Mouse (Mus musculus) embryonic facial prominence, embryonic 15.5 days (tissue): ENCODE measurements around the gene Hoxb7. TPM values are rescaled to one million over a fixed set of nuclear protein-coding genes. Genes with fewer than 3 reads are reported as not detected.

Experiments used
- ATAC-seq: fragments of 200-750 bp; cut with Nextera tagmentation; 2 replicates; pipeline ENCODE4 v1.8.0; 2017; ENCODE audit warnings: low read depth, moderate TSS enrichment; ENCODE audit not compliant: insufficient number of reproducible peaks, low FRiP score, low TSS enrichment
- H3K27ac ChIP-seq: fragments of 300-500 bp; sonication (generic); replicated peaks from 2 replicates; pipeline ENCODE4 v1.5.1; 2015; ENCODE audit warnings: mild to moderate bottlenecking, inconsistent platforms
- H3K27me3 ChIP-seq: fragments of 300-500 bp; sonication (generic); 2 replicates; pipeline ENCODE4 v1.6.1; 2015; ENCODE audit warnings: inconsistent platforms
- H3K36me3 ChIP-seq: fragments of 300-500 bp; sonication (generic); 2 replicates; pipeline ENCODE4 v1.6.1; 2015; ENCODE audit warnings: mild to moderate bottlenecking, inconsistent platforms
- H3K4me1 ChIP-seq: fragments of 300-500 bp; sonication (generic); 2 replicates; pipeline ENCODE4 v1.6.1; 2015; ENCODE audit warnings: inconsistent platforms
- H3K4me2 ChIP-seq: fragments of 300-500 bp; sonication (generic); replicated peaks from 2 replicates; pipeline ENCODE4 v1.6.1; 2015; ENCODE audit warnings: mild to moderate bottlenecking, inconsistent platforms
- H3K4me3 ChIP-seq: fragments of 300-500 bp; sonication (generic); replicated peaks from 2 replicates; pipeline ENCODE4 v1.5.1; 2015; ENCODE audit warnings: mild to moderate bottlenecking, inconsistent platforms
- H3K9ac ChIP-seq: fragments of 300-500 bp; sonication (generic); 2 replicates; pipeline ENCODE4 v1.6.1; 2015; ENCODE audit warnings: inconsistent platforms
- H3K9me3 ChIP-seq: fragments of 300-500 bp; sonication (generic); replicated peaks from 2 replicates; pipeline ENCODE4 v1.6.1; 2016; ENCODE audit warnings: inconsistent platforms
- WGBS: fragments of 180-500 bp; shearing (Covaris S2); methylation state at CpG from one replicate; pipeline ENCODE4 v1.1.7; 2015; 5-methylcytosine and 5-hydroxymethylcytosine counted together
- polyA plus RNA-seq: library from polyadenylated mRNA; unstranded; fragments of >200 nt; fragmentation: Nextera tagmentation; extraction: Ambion mirVana; gene quantifications from 2 replicates; pipeline ENCODE4 v1.2.1, GENCODE M21; 2015

The Hoxb7 gene
- polyA plus RNA-seq, 1 experiment from 2014 or later: not detected

- no peak for ATAC-seq
- no peak overlapping the region for H3K27ac ChIP-seq
- WGBS: 2% methylated on average over 21 of the region's 21 CpGs
- H3K9me3 ChIP-seq: no peaks in the 10 kb centered on the region
- no peaks in the 10 kb centered on the region for H3K36me3 ChIP-seq
- H3K4me3 ChIP-seq: no peak overlapping the region
- peaks cover 99% of the 10 kb centered on the region for H3K27me3 ChIP-seq
- H3K4me1 ChIP-seq: peaks cover 9% of the 10 kb centered on the region
- H3K4me2 ChIP-seq: no peak overlapping the region
- H3K9ac ChIP-seq: no peak overlapping the region
Observed at GRCm38 (mm10) chr11:96289293-96289692, 2.9 kb downstream of the Hoxb7 start.

- H3K27ac ChIP-seq: no peak overlapping the region
- no peaks in the 10 kb centered on the region for H3K36me3 ChIP-seq
- peaks cover 4% of the 10 kb centered on the region; the same call in 1 of the 2 replicates for H3K4me1 ChIP-seq
- no peaks in the 10 kb centered on the region for H3K9me3 ChIP-seq
- no peak overlapping the region for H3K4me2 ChIP-seq
- no peak overlapping the region for H3K4me3 ChIP-seq
- peaks cover 99% of the 10 kb centered on the region for H3K27me3 ChIP-seq
- no peak for ATAC-seq
- H3K9ac ChIP-seq: no peak overlapping the region
- whole genome bisulfite sequencing: 8% methylated on average over 6 of the region's 6 CpGs
Observed at GRCm38 (mm10) chr11:96289837-96290236, 3.4 kb downstream of the Hoxb7 start.

DNA sequence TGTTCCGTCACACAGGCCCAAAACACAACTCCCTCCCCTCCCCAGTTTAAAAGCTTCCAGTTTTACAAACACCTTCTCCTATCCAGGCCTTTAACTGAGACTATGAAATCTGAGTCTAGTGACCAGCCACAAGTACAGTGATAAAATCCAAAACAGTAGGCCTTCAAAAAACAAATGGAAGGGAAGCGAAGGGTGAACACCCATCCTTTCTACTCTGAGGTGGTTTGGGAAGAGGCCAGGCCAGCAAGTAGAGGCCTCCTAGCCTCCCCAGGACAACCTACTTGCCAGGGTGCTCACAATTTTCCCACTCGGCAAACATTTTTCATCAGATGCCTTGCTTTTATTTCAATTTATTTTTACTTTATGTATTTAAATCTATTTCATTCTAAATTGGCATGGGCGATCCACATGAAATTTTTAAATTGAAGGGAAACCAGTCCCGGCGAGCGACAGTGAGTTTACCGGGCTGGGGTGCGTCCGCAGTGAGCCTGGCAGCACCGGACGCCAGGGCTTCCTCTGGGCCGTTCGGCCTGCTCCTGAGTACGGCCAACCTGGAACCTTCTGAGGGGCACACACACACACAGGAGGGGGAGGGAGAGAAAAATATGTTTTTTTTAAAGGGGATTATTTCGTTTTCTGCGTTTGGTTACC is 4.4 kb downstream of the Hoxb7 start:
- 5% methylated on average over 17 of the region's 17 CpGs for WGBS
- Histone ChIP-seq H3K27me3 (peaks cover 100% of the 10 kb centered on the region), H3K36me3 (no peaks in the 10 kb centered on the region), H3K4me3 (no peak overlapping the region), H3K4me2 (no peak overlapping the region), H3K9ac (no peak overlapping the region), H3K27ac (no peak overlapping the region), H3K9me3 (no peaks in the 10 kb centered on the region), H3K4me1 (peaks cover 2% of the 10 kb centered on the region; the same call in 1 of the 2 replicates)
- ATAC-seq: no peak

GRCm38 (mm10) chr11:96291681-96292564 is 5.5 kb downstream of the Hoxb7 start, which contains the start of gene Hoxb6:
Hoxb6 (plus strand) TSS chr11:96292476.
- no peaks in the 10 kb centered on the region for H3K36me3 ChIP-seq
- 1% methylated on average over 22 of the region's 22 CpGs for whole genome bisulfite sequencing
- no peak within 1 kb of the TSS for H3K9ac ChIP-seq
- H3K9me3 ChIP-seq: no peaks in the 10 kb centered on the region
- H3K4me3 ChIP-seq: no peak within 1 kb of the TSS
- peaks cover 100% of the 10 kb centered on the region for H3K27me3 ChIP-seq
- peaks cover 2% of the 10 kb centered on the region; the same call in 1 of the 2 replicates for H3K4me1 ChIP-seq
- ATAC-seq: no peak
- H3K4me2 ChIP-seq: no peak within 1 kb of the TSS
- no peak within 1 kb of the TSS for H3K27ac ChIP-seq

- under 1% methylated on average over 12 of the region's 12 CpGs for WGBS
- no peaks in the 10 kb centered on the region for H3K36me3 ChIP-seq
- H3K4me3 ChIP-seq: no peak overlapping the region
- no peaks in the 10 kb centered on the region for H3K9me3 ChIP-seq
- H3K9ac ChIP-seq: no peak overlapping the region
- no peak overlapping the region for H3K27ac ChIP-seq
- H3K4me1 ChIP-seq: peaks cover 2% of the 10 kb centered on the region; the same call in 1 of the 2 replicates
- H3K4me2 ChIP-seq: no peak overlapping the region
- no peak for ATAC-seq
- H3K27me3 ChIP-seq: peaks cover 100% of the 10 kb centered on the region
Observed at GRCm38 (mm10) chr11:96292565-96293301, 6.3 kb downstream of the Hoxb7 start.

GRCm38 (mm10) chr11:96293302-96293921 is 7.0 kb downstream of the Hoxb7 start:
- Histone ChIP-seq H3K36me3 (no peaks in the 10 kb centered on the region), H3K4me3 (no peak overlapping the region), H3K9ac (no peak overlapping the region), H3K4me1 (peaks cover 2% of the 10 kb centered on the region; the same call in 1 of the 2 replicates), H3K27ac (no peak overlapping the region), H3K27me3 (peaks cover 100% of the 10 kb centered on the region), H3K9me3 (no peaks in the 10 kb centered on the region), H3K4me2 (no peak overlapping the region)
- no peak for ATAC-seq
- 1% methylated on average over 22 of the region's 22 CpGs for WGBS

DNA sequence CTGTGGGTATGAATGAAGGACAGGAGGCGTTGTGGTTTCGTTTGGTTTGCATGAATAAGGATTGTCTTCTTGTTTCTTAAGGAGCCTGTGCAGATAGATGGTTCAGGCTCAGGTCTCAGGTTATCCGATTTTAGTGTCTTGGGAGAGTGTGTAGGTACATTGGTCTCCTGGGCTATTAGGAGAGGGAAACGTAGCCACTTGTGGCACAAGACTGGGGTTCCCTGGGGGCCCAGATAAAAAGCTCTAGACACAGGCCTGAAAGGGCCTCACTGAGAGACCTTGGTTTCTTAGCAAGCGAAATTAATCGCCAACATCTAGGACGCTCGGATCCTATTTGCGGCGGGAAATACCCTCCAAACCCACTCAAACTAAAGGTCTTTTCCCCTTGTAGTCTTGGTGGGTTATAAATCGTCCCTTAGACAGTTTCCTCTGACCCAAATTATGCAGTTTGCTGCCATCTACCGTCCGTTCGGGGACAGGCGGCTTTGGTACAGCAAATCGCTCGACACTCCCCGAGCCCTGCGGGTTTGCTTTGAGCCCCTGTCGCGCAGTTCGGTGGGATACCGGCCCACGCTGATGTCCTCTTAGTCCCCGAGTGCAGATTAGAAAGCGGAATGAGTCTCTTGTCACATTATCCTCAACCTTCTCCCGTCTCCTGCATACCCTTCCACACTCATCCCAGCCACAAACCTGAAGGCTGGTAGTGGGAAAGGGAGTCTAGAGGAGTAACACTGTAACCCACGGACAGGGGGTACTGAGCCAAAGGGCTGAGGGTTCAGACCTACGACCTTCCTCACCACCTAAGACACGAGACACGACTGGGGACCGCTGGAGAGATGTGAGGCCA is 8.0 kb downstream of the Hoxb7 start:
- Histone ChIP-seq H3K27ac (no peak overlapping the region), H3K9ac (no peak overlapping the region), H3K27me3 (peaks cover 100% of the 10 kb centered on the region), H3K4me3 (no peak overlapping the region), H3K4me1 (peaks cover 8% of the 10 kb centered on the region; the same call in 1 of the 2 replicates), H3K36me3 (no peaks in the 10 kb centered on the region), H3K4me2 (no peak overlapping the region), H3K9me3 (no peaks in the 10 kb centered on the region)
- no peak for ATAC-seq
- WGBS: under 1% methylated on average over 32 of the region's 32 CpGs

GRCm38 (mm10) chr11:96295092-96295835 is 8.8 kb downstream of the Hoxb7 start:
- Histone ChIP-seq H3K36me3 (no peaks in the 10 kb centered on the region), H3K4me2 (no peak overlapping the region), H3K4me3 (no peak overlapping the region), H3K27me3 (peaks cover 100% of the 10 kb centered on the region), H3K9me3 (no peaks in the 10 kb centered on the region), H3K27ac (no peak overlapping the region), H3K9ac (no peak overlapping the region), H3K4me1 (peaks cover 9% of the 10 kb centered on the region; the same call in 1 of the 2 replicates)
- ATAC-seq: no peak
- under 1% methylated on average over 30 of the region's 30 CpGs for WGBS

DNA sequence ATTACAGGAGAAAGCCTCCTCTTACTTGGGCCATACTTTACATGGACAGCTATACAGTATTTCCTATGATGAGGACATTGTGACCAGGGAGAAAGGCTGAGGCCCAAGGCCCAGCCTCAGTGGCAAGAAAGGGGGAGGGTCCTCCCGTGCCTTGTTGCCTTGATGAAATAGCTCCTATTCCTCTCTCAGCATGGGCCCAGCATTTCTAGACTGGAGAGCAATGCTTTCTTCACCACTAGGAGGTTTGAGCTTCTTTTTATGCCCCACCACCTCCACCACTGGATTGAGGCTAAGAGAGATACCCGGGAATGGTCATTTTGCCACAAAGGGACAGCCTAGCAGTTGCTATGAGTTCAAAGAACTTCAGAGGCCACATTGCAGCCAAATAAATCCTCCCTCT is 10.6 kb downstream of the Hoxb7 start:
- Histone ChIP-seq H3K9ac (no peak overlapping the region), H3K4me2 (no peak overlapping the region), H3K27me3 (peaks cover 100% of the 10 kb centered on the region), H3K4me1 (peaks cover 14% of the 10 kb centered on the region; the same call in 1 of the 2 replicates), H3K27ac (no peak overlapping the region), H3K9me3 (no peaks in the 10 kb centered on the region), H3K4me3 (no peak overlapping the region), H3K36me3 (no peaks in the 10 kb centered on the region)
- 2% methylated on average over 2 of the region's 2 CpGs for WGBS
- no peak for ATAC-seq
